Mouse (Mus musculus) embryonic facial prominence, embryonic 11.5 days (tissue): Measurements from ENCODE around the gene Rab17. TPM values are rescaled to one million over a fixed set of nuclear protein-coding genes. Genes with fewer than 3 reads are reported as not detected.

Experiments
- ATAC-seq: fragments of 200-750 bp; cut with Nextera tagmentation; replicated peaks from 2 replicates; pipeline ENCODE4 v1.8.0; 2017; ENCODE audit warnings: low read depth; ENCODE audit not compliant: insufficient number of reproducible peaks, low FRiP score, low TSS enrichment
- DNase-seq: peaks from one replicate; pipeline ENCODE4 v3.0.0-alpha.2; 2015; ENCODE audit warnings: low spot score
- H3K27ac ChIP-seq: fragments of 300-500 bp; sonication (generic); replicated peaks from 2 replicates; pipeline ENCODE4 v1.5.1; 2014; ENCODE audit warnings: mild to moderate bottlenecking, low read depth, low read length, control low read depth
- H3K27me3 ChIP-seq: fragments of 300-500 bp; sonication (generic); 2 replicates; pipeline ENCODE4 v1.6.1; 2014; ENCODE audit warnings: mild to moderate bottlenecking, low read length, moderate library complexity, mixed read lengths; ENCODE audit not compliant: control insufficient read depth, insufficient read depth
- H3K36me3 ChIP-seq: fragments of 300-500 bp; sonication (generic); replicated peaks from 2 replicates; pipeline ENCODE4 v1.6.1; 2014; ENCODE audit warnings: low read depth, mild to moderate bottlenecking, low read length, moderate library complexity, mixed read lengths; ENCODE audit not compliant: control insufficient read depth, insufficient read depth
- H3K4me1 ChIP-seq: fragments of 300-500 bp; sonication (generic); 2 replicates; pipeline ENCODE4 v1.6.1; 2014; ENCODE audit warnings: low read length, mixed read lengths; ENCODE audit not compliant: control insufficient read depth, insufficient read depth
- H3K4me2 ChIP-seq: fragments of 300-500 bp; sonication (generic); 2 replicates; pipeline ENCODE4 v1.6.1; 2014; ENCODE audit warnings: low read depth, mild to moderate bottlenecking, control low read depth, low read length, moderate library complexity
- H3K4me3 ChIP-seq: fragments of 300-500 bp; sonication (generic); 2 replicates; pipeline ENCODE4 v1.5.1; 2014; ENCODE audit warnings: low read depth, low read length, control low read depth
- H3K9ac ChIP-seq: fragments of 300-500 bp; sonication (generic); replicated peaks from 2 replicates; pipeline ENCODE4 v1.6.1; 2014; ENCODE audit warnings: mild to moderate bottlenecking, control low read depth, low read length
- H3K9me3 ChIP-seq: fragments of 300-500 bp; sonication (generic); replicated peaks from 2 replicates; pipeline ENCODE4 v1.6.1; 2016; ENCODE audit warnings: mild to moderate bottlenecking, low read length, inconsistent platforms, mixed read lengths; ENCODE audit not compliant: control insufficient read depth
- WGBS: fragments of 180-500 bp; shearing (Covaris S2); extraction: QIAGEN DNeasy Blood & Tissue Kit; methylation state at CpG from one replicate; pipeline ENCODE4 v1.1.7; 2014; 5-methylcytosine and 5-hydroxymethylcytosine counted together
- polyA plus RNA-seq: library from polyadenylated mRNA; unstranded; fragments of >200 nt; fragmentation: Nextera tagmentation; extraction: Ambion mirVana; gene quantifications from 2 replicates; pipeline ENCODE4 v1.2.1, GENCODE M21; 2014

The Rab17 gene
- polyA plus RNA-seq, 1 experiment from 2014 or later, result 0.70 TPM

- ATAC-seq, result no peak
- Histone ChIP-seq H3K27me3 (no peaks in the 10 kb centered on the region), H3K4me1 (no peaks in the 10 kb centered on the region), H3K9ac (no peak overlapping the region), H3K4me2 (no peak overlapping the region), H3K4me3 (no peak overlapping the region), H3K9me3 (no peaks in the 10 kb centered on the region), H3K27ac (no peak overlapping the region), H3K36me3 (no peaks in the 10 kb centered on the region)
- 54% methylated on average over 10 of the region's 10 CpGs for WGBS
- no peak for DNase-seq
Measured at GRCm38 (mm10) chr1:90945171-90945570, 24.3 kb downstream of the Rab17 start.

DNA sequence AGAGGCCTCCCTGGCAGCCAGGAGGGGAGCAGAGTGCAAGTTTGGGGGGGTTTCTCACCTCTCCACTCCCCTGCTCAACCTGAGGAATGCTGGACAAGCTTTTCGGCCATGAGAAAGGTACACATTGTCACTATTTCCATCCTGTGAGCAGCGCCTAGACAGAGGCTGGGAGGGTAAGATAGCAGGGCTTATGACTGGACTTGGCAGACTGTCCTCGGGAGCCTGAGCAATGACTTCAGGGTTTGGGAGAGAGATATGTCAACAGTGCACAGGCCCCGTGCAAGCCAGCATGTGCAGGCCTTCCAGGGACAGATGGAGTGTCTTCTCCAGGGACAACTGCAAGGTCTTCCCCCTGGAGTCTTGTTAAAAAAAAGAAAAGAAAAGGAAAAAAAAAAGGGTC, 29.5 kb downstream of the Rab17 start:
- no peak for DNase-seq
- 89% methylated on average over 4 of the region's 4 CpGs for WGBS
- H3K4me1 ChIP-seq, result no peaks in the 10 kb centered on the region
- ATAC-seq, result no peak
- H3K4me2 ChIP-seq, result no peak overlapping the region
- H3K4me3 ChIP-seq, result no peak overlapping the region
- no peaks in the 10 kb centered on the region for H3K36me3 ChIP-seq
- H3K9me3 ChIP-seq, result no peaks in the 10 kb centered on the region
- no peaks in the 10 kb centered on the region for H3K27me3 ChIP-seq
- H3K9ac ChIP-seq, result no peak overlapping the region
- H3K27ac ChIP-seq, result no peak overlapping the region

DNA sequence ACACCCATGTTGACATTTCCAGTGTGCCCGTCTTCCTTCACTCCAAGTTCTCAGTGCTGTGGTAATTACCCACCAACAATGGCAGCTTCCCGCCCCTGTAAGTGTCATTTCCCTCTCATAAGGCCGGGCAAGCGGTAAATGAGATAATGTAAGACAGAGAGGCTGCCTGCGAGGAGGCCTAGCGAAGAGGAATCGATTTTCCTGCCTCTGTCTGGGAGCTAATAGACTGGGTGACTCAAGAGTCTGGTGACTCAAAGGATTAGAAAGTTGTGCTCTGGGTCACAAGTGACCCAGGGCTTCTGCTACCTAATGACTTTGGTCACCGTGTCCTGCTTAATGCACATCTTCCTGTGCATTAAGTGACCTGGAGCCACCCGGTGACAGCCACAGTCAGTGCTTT, 32.5 kb downstream of the Rab17 start:
- 63% methylated on average over 9 of the region's 9 CpGs for WGBS
- no peak overlapping the region for H3K9ac ChIP-seq
- no peaks in the 10 kb centered on the region for H3K36me3 ChIP-seq
- no peak overlapping the region for H3K27ac ChIP-seq
- H3K27me3 ChIP-seq, result no peaks in the 10 kb centered on the region
- no peak overlapping the region for H3K4me3 ChIP-seq
- no peaks in the 10 kb centered on the region for H3K4me1 ChIP-seq
- H3K9me3 ChIP-seq, result no peaks in the 10 kb centered on the region
- H3K4me2 ChIP-seq, result no peak overlapping the region
- ATAC-seq (no peak), DNase-seq (no peak)

DNA sequence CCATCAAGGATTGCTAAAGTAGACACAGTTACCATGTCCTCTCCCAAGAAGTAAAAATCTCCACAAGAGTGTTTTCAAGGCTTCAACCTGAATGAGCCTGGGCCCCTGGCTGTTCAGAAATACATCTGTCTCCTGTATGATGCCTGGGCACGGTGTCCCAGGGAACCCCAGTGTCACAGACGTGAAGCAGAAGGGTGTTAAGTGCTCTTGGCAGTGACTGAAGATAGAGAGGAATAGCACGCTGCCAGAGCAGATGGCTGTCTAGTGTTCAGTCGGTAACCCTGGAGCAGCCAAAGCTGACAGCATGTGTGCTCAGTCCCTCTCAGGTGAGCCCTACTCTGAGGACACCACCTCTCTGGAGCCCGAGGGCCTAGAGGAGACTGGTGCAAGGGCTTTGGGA, 36.5 kb downstream of the Rab17 start:
- ATAC-seq (no peak), DNase-seq (no peak)
- Histone ChIP-seq H3K27ac (no peak overlapping the region), H3K27me3 (peaks cover 2% of the 10 kb centered on the region), H3K9me3 (no peaks in the 10 kb centered on the region), H3K4me1 (no peaks in the 10 kb centered on the region; the same call in 1 of the 2 replicates), H3K4me2 (no peak overlapping the region), H3K9ac (no peak overlapping the region), H3K36me3 (no peaks in the 10 kb centered on the region), H3K4me3 (no peak overlapping the region)
- 74% methylated on average over 5 of the region's 5 CpGs for WGBS

DNA sequence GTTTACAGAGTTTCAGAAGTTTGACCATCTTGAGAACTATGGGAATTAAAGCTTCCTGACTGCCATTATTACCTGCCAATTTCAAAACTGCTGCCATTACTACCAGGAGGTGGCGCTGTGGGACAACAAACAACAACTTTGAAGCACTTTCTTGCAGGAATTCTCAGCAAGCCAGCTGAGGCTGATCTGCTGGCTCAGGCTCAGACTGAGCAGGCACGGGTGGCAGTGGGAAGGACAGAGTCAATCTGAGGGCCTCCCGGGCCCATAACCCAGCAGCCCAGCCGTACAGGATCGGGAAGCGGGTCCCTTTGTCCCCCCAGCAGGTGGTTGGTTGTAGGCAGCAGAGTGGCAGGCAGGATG, 40.9 kb downstream of the Rab17 start:
- ATAC-seq (peak; percentile 75), DNase-seq (peak; percentile 90)
- Histone ChIP-seq H3K36me3 (no peaks in the 10 kb centered on the region), H3K9ac (no peak overlapping the region), H3K4me1 (no peaks in the 10 kb centered on the region; the same call in 1 of the 2 replicates), H3K4me3 (no peak overlapping the region), H3K27me3 (peaks cover 5% of the 10 kb centered on the region), H3K27ac (no peak overlapping the region), H3K4me2 (peak overlapping the region; percentile 73), H3K9me3 (no peaks in the 10 kb centered on the region)
- 5% methylated on average over 6 of the region's 6 CpGs for WGBS

DNA sequence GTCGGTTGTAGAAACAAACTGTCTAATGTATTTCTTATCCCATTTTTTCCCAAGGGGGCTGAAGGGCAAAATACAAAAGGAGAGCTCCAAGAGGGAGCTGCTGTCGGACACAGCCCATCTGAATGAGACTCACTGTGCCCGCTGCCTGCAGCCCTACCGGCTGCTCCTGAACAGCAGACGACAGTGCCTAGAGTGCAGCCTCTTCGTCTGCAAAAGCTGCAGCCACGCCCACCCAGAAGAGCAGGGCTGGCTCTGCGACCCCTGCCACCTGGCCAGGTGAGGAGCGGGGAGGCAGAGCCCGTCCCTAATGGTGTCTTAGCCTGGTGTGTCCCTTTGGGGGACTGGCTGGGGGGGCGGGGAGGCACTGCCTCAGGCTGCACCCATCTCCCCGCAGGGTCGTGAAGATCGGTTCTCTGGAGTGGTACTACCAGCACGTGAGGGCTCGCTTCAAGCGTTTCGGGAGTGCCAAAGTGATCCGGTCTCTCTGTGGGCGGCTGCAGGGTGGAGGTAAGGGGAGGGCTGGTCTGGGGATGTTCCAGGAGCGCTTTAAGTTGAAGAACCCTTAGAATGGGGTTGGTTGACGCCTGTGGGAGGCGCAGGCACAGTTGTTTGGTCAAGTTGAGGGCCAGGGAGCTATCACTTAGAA, 41.4 kb downstream of the Rab17 start:
- ATAC-seq (no peak; the same call in 1 of the 2 replicates), DNase-seq (peak; percentile 22)
- Histone ChIP-seq H3K9ac (peak overlapping the region; percentile 50), H3K9me3 (no peaks in the 10 kb centered on the region), H3K27ac (no peak overlapping the region), H3K27me3 (peaks cover 5% of the 10 kb centered on the region), H3K4me1 (no peaks in the 10 kb centered on the region; the same call in 1 of the 2 replicates), H3K4me3 (peak overlapping the region; percentile 27), H3K4me2 (peak overlapping the region; percentile 73), H3K36me3 (no peaks in the 10 kb centered on the region)
- WGBS, result 3% methylated on average over 23 of the region's 23 CpGs

GRCm38 (mm10) chr1:90927308-90927707, 42.2 kb downstream of the Rab17 start:
- Histone ChIP-seq H3K27me3 (peaks cover 5% of the 10 kb centered on the region), H3K36me3 (no peaks in the 10 kb centered on the region), H3K9me3 (no peaks in the 10 kb centered on the region), H3K9ac (no peak overlapping the region), H3K4me3 (no peak overlapping the region), H3K27ac (no peak overlapping the region), H3K4me1 (no peaks in the 10 kb centered on the region; the same call in 1 of the 2 replicates), H3K4me2 (no peak overlapping the region)
- no peak for ATAC-seq
- peak; percentile 14 for DNase-seq
- WGBS, result 45% methylated on average over 15 of the region's 15 CpGs

GRCm38 (mm10) chr1:90926030-90926429, 43.4 kb downstream of the Rab17 start:
- H3K27ac ChIP-seq, result no peak overlapping the region
- no peak for DNase-seq

More at GRCm38 (mm10) chr1:90926030-90926429, 43.4 kb downstream of the Rab17 start:
- Histone ChIP-seq H3K4me1 (no peaks in the 10 kb centered on the region; the same call in 1 of the 2 replicates), H3K27me3 (peaks cover 5% of the 10 kb centered on the region), H3K9ac (no peak overlapping the region), H3K36me3 (no peaks in the 10 kb centered on the region), H3K4me2 (no peak overlapping the region), H3K9me3 (no peaks in the 10 kb centered on the region), H3K4me3 (no peak overlapping the region)
- ATAC-seq, result no peak
- WGBS, result 96% methylated on average over 4 of the region's 4 CpGs
